Mouse (Mus musculus) brain, embryonic 14.5 days (tissue): Measurements from ENCODE around the gene Kcnk1.

Source experiments
- CTCF ChIP-seq: fragments of 200-500 bp; IDR thresholded peaks from 2 replicates; pipeline ENCODE4 v1.5.1; 2012; ENCODE audit warnings: inconsistent platforms, mild to moderate bottlenecking, moderate library complexity, borderline replicate concordance; ENCODE audit not compliant: insufficient read depth, insufficient read length; ENCODE audit errors: extremely low read depth
- POLR2A ChIP-seq: fragments of 200-500 bp; IDR thresholded peaks from 2 replicates; pipeline ENCODE4 v1.6.1; 2012; ENCODE audit warnings: mild to moderate bottlenecking, inconsistent platforms, borderline replicate concordance; ENCODE audit not compliant: poor library complexity, insufficient read depth, insufficient read length, severe bottlenecking; ENCODE audit errors: extremely low read depth

DNA sequence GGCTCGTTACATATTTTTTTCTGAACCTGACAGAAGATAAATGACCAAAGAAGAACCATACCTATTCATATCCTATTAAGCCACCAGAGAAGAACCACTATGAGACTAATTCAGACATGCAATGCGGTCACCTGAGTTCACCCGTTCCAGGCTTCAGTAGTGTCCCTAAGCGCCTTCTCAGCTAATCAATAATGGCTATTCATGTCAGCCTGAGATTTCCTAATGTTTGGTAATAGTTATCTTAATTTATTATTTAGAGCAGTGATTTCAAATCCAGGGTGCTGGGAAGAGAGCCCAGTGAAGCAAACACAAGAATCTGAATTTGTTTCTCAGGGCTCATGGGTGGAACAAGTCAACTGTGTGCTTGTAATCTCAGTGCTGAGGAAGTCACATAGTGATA lies 10.8 kb upstream of the Kcnk1 start:
- TF ChIP-seq CTCF = no peak
- no peak for TF ChIP-seq POLR2A
